Mouse (Mus musculus) forebrain, embryonic 15.5 days (tissue): ENCODE measurements around the gene Bmp6. TPM values are rescaled to one million over a fixed set of nuclear protein-coding genes. Genes with fewer than 3 reads are reported as not detected.

Source experiments
- ATAC-seq: fragments of 200-750 bp; cut with Nextera tagmentation; replicated peaks from 2 replicates; pipeline ENCODE4 v1.8.0; 2017; ENCODE audit warnings: mild to moderate bottlenecking, moderate TSS enrichment, moderate library complexity
- H3K27ac ChIP-seq: fragments of 300-500 bp; sonication (generic); replicated peaks from 2 replicates; pipeline ENCODE4 v1.5.1; 2015; ENCODE audit warnings: mild to moderate bottlenecking, inconsistent platforms
- H3K27me3 ChIP-seq: fragments of 300-500 bp; sonication (generic); 2 replicates; pipeline ENCODE4 v1.6.1; 2015; ENCODE audit warnings: inconsistent platforms
- H3K36me3 ChIP-seq: fragments of 300-500 bp; sonication (generic); 2 replicates; pipeline ENCODE4 v1.6.1; 2015; ENCODE audit warnings: mild to moderate bottlenecking, inconsistent platforms
- H3K4me1 ChIP-seq: fragments of 300-500 bp; sonication (generic); 2 replicates; pipeline ENCODE4 v1.6.1; 2015; ENCODE audit warnings: inconsistent platforms
- H3K4me2 ChIP-seq: fragments of 300-500 bp; sonication (generic); replicated peaks from 2 replicates; pipeline ENCODE4 v1.6.1; 2015; ENCODE audit warnings: mild to moderate bottlenecking, inconsistent platforms
- H3K4me3 ChIP-seq: fragments of 300-500 bp; sonication (generic); 2 replicates; pipeline ENCODE4 v1.5.1; 2015; ENCODE audit warnings: mild to moderate bottlenecking, inconsistent platforms
- H3K9ac ChIP-seq: fragments of 300-500 bp; sonication (generic); replicated peaks from 2 replicates; pipeline ENCODE4 v1.6.1; 2015; ENCODE audit warnings: mild to moderate bottlenecking, inconsistent platforms
- H3K9me3 ChIP-seq: fragments of 300-500 bp; sonication (generic); 2 replicates; pipeline ENCODE4 v1.6.1; 2016; ENCODE audit warnings: inconsistent platforms
- WGBS: fragments of 180-500 bp; shearing (Covaris S2); methylation state at CpG from one replicate; pipeline ENCODE4 v1.1.7; 2015; ENCODE audit warnings: mixed read lengths; 5-methylcytosine and 5-hydroxymethylcytosine counted together
- polyA plus RNA-seq: library from polyadenylated mRNA; unstranded; fragments of >200 nt; fragmentation: Nextera tagmentation; extraction: Ambion mirVana; gene quantifications from 2 replicates; pipeline ENCODE4 v1.2.1, GENCODE M21; 2015

The Bmp6 gene
- polyA plus RNA-seq, 1 experiment from 2014 or later, result 1.9 TPM

DNA sequence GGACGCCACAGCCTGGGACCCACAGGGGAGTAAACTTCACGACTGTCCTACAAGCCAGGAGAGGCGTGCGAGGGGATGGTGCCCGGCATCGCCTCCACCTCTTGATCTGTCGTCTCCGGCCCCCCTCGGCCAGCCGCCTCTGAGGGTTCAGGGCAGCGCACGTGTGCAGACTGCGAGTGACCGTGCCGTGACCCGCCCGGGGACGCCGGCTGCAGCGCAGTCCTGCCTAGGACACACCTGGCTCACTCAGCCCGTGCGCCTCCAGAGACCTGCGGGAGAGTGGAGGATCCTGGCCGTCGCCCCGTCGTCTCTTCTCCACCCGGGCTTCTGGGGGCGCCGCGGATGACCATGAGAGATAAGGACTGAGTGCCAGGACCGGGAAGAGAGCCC is 519 bp downstream of the Bmp6 start:
- H3K27me3 ChIP-seq, result peaks cover 49% of the 10 kb centered on the region
- H3K36me3 ChIP-seq, result no peaks in the 10 kb centered on the region
- H3K4me2 ChIP-seq, result peak overlapping the region; percentile 85
- peak; percentile 33 for ATAC-seq
- H3K27ac ChIP-seq, result no peak overlapping the region
- peaks cover 26% of the 10 kb centered on the region for H3K4me1 ChIP-seq
- H3K9ac ChIP-seq, result peak overlapping the region; percentile 34; the same call in 1 of the 2 replicates
- H3K9me3 ChIP-seq, result no peaks in the 10 kb centered on the region
- WGBS, result under 1% methylated on average over 31 of the region's 32 CpGs
- peak overlapping the region; percentile 46 for H3K4me3 ChIP-seq

GRCm38 (mm10) chr13:38346096-38346915 is 1.4 kb downstream of the Bmp6 start:
- peak; percentile 26 for ATAC-seq
- WGBS, result 1% methylated on average over 63 of the region's 63 CpGs
- Histone ChIP-seq H3K4me3 (peak overlapping the region; percentile 46), H3K4me2 (peak overlapping the region; percentile 85), H3K27ac (no peak overlapping the region), H3K27me3 (peaks cover 49% of the 10 kb centered on the region), H3K36me3 (no peaks in the 10 kb centered on the region), H3K4me1 (peaks cover 26% of the 10 kb centered on the region), H3K9ac (0 out of 2 replicates have a peak overlapping the region, but pooled peaks have one; percentile 34), H3K9me3 (no peaks in the 10 kb centered on the region)

DNA sequence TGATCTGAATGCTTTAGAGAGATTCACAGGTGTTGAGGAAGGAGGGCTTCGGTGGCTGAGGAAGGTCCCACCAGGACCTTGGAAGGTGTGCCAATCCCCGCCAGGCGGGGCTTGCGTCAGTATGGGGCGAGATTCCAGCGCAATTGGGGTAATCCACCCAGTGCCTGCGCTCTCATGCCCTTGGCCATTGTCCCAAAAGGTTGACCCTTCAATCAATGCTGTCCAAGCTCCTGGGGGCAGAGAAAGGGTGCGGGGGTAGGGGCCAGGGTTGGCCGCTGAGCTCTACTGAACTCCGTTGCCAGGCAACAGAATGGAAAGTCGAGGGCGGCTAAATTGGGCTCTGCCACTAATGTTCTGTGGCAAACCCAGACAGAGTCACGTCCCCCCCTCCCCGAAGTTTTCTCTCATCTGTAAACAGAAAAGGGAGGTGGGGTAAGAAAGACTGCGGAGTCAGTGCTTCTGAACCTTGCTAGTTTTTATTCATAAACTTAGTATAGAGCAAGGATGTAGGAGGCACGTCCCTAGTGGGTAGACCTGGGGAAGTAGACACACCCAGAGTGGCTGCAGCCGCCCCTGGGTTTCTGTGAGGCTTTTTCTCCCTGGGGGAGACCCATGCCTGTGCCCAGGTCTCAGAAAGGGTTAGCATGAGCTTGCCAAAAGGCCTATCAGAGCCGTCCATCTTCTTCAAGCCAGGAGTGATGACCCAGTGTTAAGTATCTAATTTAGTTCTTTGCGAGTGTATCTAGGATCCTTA is 2.3 kb downstream of the Bmp6 start:
- Histone ChIP-seq H3K4me1 (peaks cover 26% of the 10 kb centered on the region), H3K27ac (no peak overlapping the region), H3K36me3 (no peaks in the 10 kb centered on the region), H3K27me3 (peaks cover 52% of the 10 kb centered on the region), H3K4me3 (peak overlapping the region; percentile 46), H3K9ac (no peak overlapping the region), H3K9me3 (no peaks in the 10 kb centered on the region), H3K4me2 (peak overlapping the region; percentile 85)
- WGBS, result 5% methylated on average over 19 of the region's 19 CpGs
- ATAC-seq, result no peak

DNA sequence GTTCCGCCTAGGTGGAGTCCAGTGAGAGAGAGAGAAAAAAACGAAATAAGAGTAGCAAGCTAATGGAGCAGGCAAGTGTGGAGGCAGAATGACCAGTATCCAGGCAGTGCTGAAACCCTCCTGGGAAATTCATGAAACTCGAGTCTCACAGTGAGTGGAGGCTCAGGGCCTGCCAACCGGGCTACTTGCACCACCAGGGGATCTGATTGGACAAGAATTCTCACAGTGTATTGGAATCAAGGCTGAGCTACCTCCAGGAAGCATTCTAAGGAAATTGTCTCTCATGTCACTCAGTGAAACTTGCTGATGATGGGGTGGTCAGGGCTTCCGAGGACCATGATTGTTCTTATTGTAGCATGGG is 2.8 kb downstream of the Bmp6 start:
- H3K27me3 ChIP-seq, result peaks cover 53% of the 10 kb centered on the region
- H3K27ac ChIP-seq, result no peak overlapping the region
- 27% methylated on average over 5 of the region's 5 CpGs for WGBS
- no peak for ATAC-seq
- no peak overlapping the region for H3K4me3 ChIP-seq
- no peaks in the 10 kb centered on the region for H3K36me3 ChIP-seq
- no peaks in the 10 kb centered on the region for H3K9me3 ChIP-seq
- no peak overlapping the region for H3K9ac ChIP-seq
- peaks cover 26% of the 10 kb centered on the region for H3K4me1 ChIP-seq
- H3K4me2 ChIP-seq, result no peak overlapping the region

DNA sequence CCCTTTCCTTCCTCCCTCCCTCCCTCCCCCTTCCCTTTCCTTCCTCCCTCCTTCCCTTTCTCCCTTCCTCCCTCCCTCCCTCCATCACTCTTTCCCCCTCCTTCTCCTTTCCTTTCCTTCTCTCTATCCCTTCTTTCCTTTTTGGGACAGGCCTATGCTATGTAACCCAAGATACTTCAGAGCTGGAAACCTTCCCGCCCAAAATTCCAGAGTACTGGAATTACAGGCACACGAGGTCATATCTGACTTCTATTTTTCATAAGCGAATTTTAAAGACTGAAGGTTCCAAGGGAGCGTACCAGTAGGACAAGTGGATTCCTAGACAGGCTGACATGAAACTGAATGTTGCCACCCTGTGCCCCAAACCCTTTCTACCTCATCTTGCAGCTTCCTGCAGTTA is 4.1 kb downstream of the Bmp6 start:
- peaks cover 50% of the 10 kb centered on the region for H3K27me3 ChIP-seq
- no peaks in the 10 kb centered on the region for H3K36me3 ChIP-seq
- H3K9me3 ChIP-seq, result no peaks in the 10 kb centered on the region
- H3K27ac ChIP-seq, result no peak overlapping the region
- no peak for ATAC-seq
- H3K4me2 ChIP-seq, result no peak overlapping the region
- H3K4me3 ChIP-seq, result no peak overlapping the region
- H3K9ac ChIP-seq, result no peak overlapping the region
- H3K4me1 ChIP-seq, result peaks cover 26% of the 10 kb centered on the region
- WGBS, result 80% methylated on average over 4 of the region's 4 CpGs

DNA sequence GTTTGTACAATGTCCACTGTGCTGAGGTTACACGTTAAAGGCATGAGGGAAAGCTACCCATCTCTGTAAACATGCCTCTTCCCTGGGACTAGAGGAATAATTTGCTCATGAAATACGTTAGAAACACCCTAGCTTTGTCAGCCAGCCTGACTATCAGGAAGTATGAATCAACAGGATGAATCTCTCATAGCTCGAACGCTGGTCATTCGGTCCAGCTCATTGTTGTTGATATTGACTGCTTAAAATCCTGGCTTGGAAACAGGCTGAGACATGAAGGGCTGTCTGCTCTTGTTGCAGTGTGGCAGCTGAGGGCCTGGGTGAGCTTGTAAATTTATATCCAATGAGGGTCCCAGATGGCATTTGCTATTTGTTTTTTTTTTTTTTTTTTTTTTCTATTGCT is 4.9 kb downstream of the Bmp6 start:
- Histone ChIP-seq H3K27ac (no peak overlapping the region), H3K4me1 (peaks cover 28% of the 10 kb centered on the region), H3K9ac (no peak overlapping the region), H3K36me3 (no peaks in the 10 kb centered on the region), H3K9me3 (no peaks in the 10 kb centered on the region), H3K27me3 (peaks cover 42% of the 10 kb centered on the region), H3K4me2 (no peak overlapping the region), H3K4me3 (no peak overlapping the region)
- 84% methylated on average over 5 of the region's 5 CpGs for WGBS
- no peak for ATAC-seq

- Histone ChIP-seq H3K4me1 (peaks cover 8% of the 10 kb centered on the region), H3K4me3 (no peak overlapping the region), H3K27ac (no peak overlapping the region), H3K4me2 (no peak overlapping the region), H3K9me3 (no peaks in the 10 kb centered on the region), H3K36me3 (no peaks in the 10 kb centered on the region), H3K9ac (no peak overlapping the region), H3K27me3 (peaks cover 22% of the 10 kb centered on the region)
- WGBS, result 18% methylated on average over 5 of the region's 5 CpGs
- no peak for ATAC-seq
Observed at GRCm38 (mm10) chr13:38351996-38352395, 7.1 kb downstream of the Bmp6 start.

GRCm38 (mm10) chr13:38352986-38353385 is 8.1 kb downstream of the Bmp6 start:
- 74% methylated on average over 10 of the region's 10 CpGs for WGBS
- no peak overlapping the region for H3K9ac ChIP-seq
- H3K4me3 ChIP-seq, result no peak overlapping the region
- no peak overlapping the region for H3K4me2 ChIP-seq
- no peak overlapping the region for H3K27ac ChIP-seq
- no peaks in the 10 kb centered on the region for H3K36me3 ChIP-seq
- no peak for ATAC-seq
- H3K4me1 ChIP-seq, result 0 out of 2 replicates have a peak, but pooled peaks cover 2% of the 10 kb centered on the region
- no peaks in the 10 kb centered on the region for H3K9me3 ChIP-seq
- H3K27me3 ChIP-seq, result peaks cover 12% of the 10 kb centered on the region

DNA sequence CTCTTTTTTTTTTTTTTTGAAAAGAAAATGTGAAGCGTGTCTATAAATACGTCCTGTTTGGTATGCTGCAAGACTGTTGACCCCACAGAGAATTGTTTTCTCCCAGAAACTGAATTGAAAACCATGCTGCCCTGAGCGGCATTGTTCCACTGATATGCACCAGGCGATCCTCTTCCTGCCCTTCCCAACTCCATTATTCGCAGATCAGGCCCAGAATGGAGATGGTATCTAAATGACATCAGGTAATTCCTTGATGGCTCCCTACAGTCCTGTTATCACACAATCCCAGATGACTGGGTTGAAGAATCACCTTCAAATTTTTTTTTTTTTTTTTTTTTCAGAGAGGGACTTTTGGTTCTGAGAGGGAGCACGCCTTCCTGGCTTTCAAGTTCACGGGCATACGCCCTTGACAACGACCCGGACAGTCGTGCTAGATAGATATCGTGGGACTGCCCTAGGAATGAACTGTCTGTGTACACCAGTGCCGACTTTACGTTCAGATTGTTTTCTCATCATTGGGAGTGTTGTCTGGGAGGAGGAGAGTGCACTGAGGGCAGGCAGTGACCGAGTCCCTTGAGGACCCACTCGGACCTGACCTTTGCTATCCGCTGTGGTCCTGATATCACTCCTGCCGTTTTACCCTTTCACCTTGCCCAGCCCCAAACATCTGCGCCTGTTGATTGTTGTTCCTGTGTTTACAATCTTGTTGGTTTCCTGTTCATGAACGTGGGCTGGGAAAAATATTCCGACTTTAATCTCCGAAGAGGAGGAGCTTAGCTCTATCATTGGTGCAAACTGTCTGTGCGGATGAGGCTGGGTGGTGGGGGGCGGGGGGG is 8.7 kb downstream of the Bmp6 start:
- no peak overlapping the region for H3K4me3 ChIP-seq
- ATAC-seq, result no peak
- no peak overlapping the region for H3K9ac ChIP-seq
- H3K4me2 ChIP-seq, result no peak overlapping the region
- no peaks in the 10 kb centered on the region for H3K9me3 ChIP-seq
- H3K4me1 ChIP-seq, result 0 out of 2 replicates have a peak, but pooled peaks cover 2% of the 10 kb centered on the region
- H3K36me3 ChIP-seq, result no peaks in the 10 kb centered on the region
- 79% methylated on average over 24 of the region's 24 CpGs for WGBS
- H3K27ac ChIP-seq, result no peak overlapping the region
- H3K27me3 ChIP-seq, result peaks cover 8% of the 10 kb centered on the region; the same call in 1 of the 2 replicates

GRCm38 (mm10) chr13:38354284-38354683 is 9.4 kb downstream of the Bmp6 start:
- H3K4me2 ChIP-seq, result no peak overlapping the region
- H3K9ac ChIP-seq, result no peak overlapping the region
- H3K27ac ChIP-seq, result no peak overlapping the region
- no peak; the same call in 1 of the 2 replicates for ATAC-seq
- 62% methylated on average over 1 of the region's 1 CpGs for WGBS
- peaks cover 7% of the 10 kb centered on the region; the same call in 1 of the 2 replicates for H3K27me3 ChIP-seq
- H3K4me3 ChIP-seq, result no peak overlapping the region
- H3K36me3 ChIP-seq, result no peaks in the 10 kb centered on the region
- 0 out of 2 replicates have a peak, but pooled peaks cover 2% of the 10 kb centered on the region for H3K4me1 ChIP-seq
- no peaks in the 10 kb centered on the region for H3K9me3 ChIP-seq

DNA sequence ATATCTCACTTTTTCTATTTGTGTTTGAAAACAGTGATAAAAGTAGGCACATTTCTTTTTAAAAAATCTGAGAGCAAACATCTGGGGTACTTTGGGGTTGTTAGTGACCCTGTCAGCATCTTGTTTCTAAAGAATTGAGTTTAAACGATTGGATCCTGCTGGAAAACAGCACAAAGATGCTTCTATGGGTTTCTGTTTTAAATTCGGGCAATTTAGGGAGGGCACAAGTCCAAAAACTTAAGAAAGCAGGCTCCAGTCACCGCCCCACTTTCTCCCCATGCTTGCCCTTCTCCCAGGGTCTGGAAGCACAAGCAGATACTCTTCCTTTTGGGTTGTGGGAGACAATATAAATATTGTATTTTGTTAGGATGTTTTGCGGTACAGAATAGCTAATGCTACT is 14.1 kb downstream of the Bmp6 start:
- Histone ChIP-seq H3K4me1 (0 out of 2 replicates have a peak, but pooled peaks cover 2% of the 10 kb centered on the region), H3K27ac (no peak overlapping the region), H3K4me3 (no peak overlapping the region), H3K9ac (no peak overlapping the region), H3K36me3 (no peaks in the 10 kb centered on the region), H3K9me3 (no peaks in the 10 kb centered on the region), H3K27me3 (no peaks in the 10 kb centered on the region), H3K4me2 (no peak overlapping the region)
- WGBS, result 58% methylated on average over 4 of the region's 4 CpGs
- no peak for ATAC-seq
